Mouse (Mus musculus): ENCODE measurements around the gene Sgo2a. TPM values are rescaled to one million over a fixed set of nuclear protein-coding genes. Genes with fewer than 3 reads are reported as not detected.

Gene Sgo2a
- polyA plus RNA-seq, 1 experiment from 2014 or later, result 23.7 TPM

DNA sequence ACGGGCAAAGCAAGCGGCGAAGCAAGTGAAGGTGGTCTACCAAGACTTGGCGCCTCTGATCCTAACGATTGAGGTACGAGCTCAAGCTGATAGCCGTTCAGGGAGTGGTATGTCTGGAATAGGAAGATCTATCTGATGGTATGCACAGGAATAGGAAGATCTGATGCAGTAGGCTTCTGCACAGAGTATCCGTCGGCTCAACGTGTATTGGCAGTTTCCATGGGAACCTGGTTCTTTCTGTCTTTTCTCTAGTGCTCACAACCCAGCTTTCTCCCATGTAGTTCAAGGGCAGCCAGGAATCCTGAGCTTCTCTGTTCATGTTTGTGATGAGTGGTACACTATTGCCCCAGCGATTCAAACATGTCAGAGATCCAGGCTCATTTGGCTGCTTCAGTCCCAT is 74.3 kb downstream of the Sgo2a start:
- H3K9me3 ChIP-seq (ENCODE audit: control insufficient read depth, low read length), result no peaks in the 10 kb centered on the region
- 95% methylated on average over 11 of the region's 11 CpGs for WGBS
- no peaks in the 10 kb centered on the region for H3K27me3 ChIP-seq (ENCODE audit: control insufficient read depth, insufficient read depth, low read length)

DNA sequence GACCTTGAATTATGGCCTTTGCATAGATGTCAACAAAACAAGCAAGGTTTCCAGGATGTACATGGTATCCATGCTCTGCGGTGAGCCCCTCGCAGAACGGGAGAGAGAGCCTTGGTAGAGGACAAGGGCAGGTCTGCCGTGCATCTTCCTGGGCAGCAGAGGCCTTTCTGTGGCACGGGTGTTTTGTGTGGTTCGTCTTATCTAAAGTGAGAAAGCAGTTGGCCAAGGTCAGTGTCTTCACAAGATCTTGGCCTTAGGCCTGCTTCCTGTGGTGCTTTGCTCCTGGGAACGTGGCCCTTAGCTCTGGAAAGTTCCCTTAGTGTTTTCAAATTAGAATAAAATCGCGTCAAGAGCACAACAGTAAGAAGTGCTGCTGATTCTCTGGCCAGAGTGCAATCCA is 75.2 kb downstream of the Sgo2a start:
- Histone ChIP-seq H3K4me1 (ENCODE audit: control insufficient read depth, insufficient read depth, low read length) (no peaks in the 10 kb centered on the region), H3K4me2 (replicated peaks; ENCODE audit: low read depth, low read length) (no peak overlapping the region), H3K36me3 (ENCODE audit: control insufficient read depth, insufficient read depth, low read length) (no peaks in the 10 kb centered on the region), H3K27me3 (ENCODE audit: control insufficient read depth, insufficient read depth, low read length) (no peaks in the 10 kb centered on the region), H3K9ac (ENCODE audit: low read depth, low read length) (no peak overlapping the region), H3K27ac (ENCODE audit: low read depth, low read length) (no peak overlapping the region), H3K4me3 (ENCODE audit: low read length) (no peak overlapping the region), H3K9me3 (ENCODE audit: control insufficient read depth, low read length) (no peaks in the 10 kb centered on the region)
- WGBS, result 88% methylated on average over 9 of the region's 9 CpGs
- ATAC-seq (ENCODE audit: low FRiP score, low TSS enrichment), result no peak

More for the DNA sequence above, 74.3 kb downstream of the Sgo2a start:
- H3K4me1 ChIP-seq (ENCODE audit: control insufficient read depth, insufficient read depth, low read length), result no peaks in the 10 kb centered on the region
- H3K4me2 ChIP-seq (replicated peaks; ENCODE audit: low read depth, low read length), result no peak overlapping the region
- H3K9ac ChIP-seq (ENCODE audit: low read depth, low read length), result no peak overlapping the region
- H3K4me3 ChIP-seq (ENCODE audit: low read length), result no peak overlapping the region
- no peak for ATAC-seq (ENCODE audit: low FRiP score, low TSS enrichment)
- no peaks in the 10 kb centered on the region for H3K36me3 ChIP-seq (ENCODE audit: control insufficient read depth, insufficient read depth, low read length)
- no peak overlapping the region for H3K27ac ChIP-seq (ENCODE audit: low read depth, low read length)

DNA sequence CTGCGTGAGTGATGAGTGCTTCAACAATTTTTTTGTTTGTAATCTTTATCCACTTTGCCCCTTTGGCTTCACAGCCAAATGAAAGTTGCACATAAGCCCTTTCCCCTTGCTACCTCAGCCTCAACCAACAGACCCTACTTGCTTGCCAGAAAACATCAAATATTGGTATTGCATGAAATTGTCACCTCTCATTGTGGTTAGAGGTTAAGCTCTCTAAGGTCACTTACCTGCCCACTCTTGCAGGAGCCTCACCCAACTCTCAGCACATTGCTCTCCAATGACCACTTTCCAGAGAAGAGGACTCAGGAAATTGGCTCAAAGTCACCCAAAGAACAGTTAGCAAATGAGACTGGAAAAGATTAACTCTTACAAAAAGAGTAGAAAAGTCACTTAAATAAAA is 75.7 kb downstream of the Sgo2a start:
- 82% methylated on average over 1 of the region's 1 CpGs for WGBS
- Histone ChIP-seq H3K27ac (ENCODE audit: low read depth, low read length) (no peak overlapping the region), H3K4me1 (ENCODE audit: control insufficient read depth, insufficient read depth, low read length) (no peaks in the 10 kb centered on the region), H3K27me3 (ENCODE audit: control insufficient read depth, insufficient read depth, low read length) (no peaks in the 10 kb centered on the region), H3K9me3 (ENCODE audit: control insufficient read depth, low read length) (no peaks in the 10 kb centered on the region), H3K36me3 (ENCODE audit: control insufficient read depth, insufficient read depth, low read length) (no peaks in the 10 kb centered on the region), H3K9ac (ENCODE audit: low read depth, low read length) (no peak overlapping the region), H3K4me2 (replicated peaks; ENCODE audit: low read depth, low read length) (no peak overlapping the region), H3K4me3 (ENCODE audit: low read length) (no peak overlapping the region)
- no peak for ATAC-seq (ENCODE audit: low FRiP score, low TSS enrichment)

DNA sequence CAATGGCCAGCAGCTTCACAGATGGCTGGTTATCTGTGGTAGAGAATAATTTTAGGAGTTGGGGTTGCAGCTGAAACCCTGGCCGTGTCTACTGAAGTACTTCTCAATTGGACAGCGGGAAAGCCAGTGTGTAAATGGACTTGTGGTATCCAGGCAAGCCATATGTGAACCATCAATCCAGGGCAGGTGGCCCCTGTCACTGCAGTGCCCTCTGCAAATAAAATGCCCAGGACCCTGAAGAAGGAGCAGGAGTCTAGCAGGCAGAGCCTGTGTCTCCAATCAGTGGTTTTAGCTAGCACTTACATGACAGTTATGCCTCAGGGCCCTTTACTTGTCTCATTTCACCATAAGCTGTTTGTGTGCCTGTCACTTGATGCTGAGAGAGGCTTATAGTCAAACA is 76.6 kb downstream of the Sgo2a start:
- H3K9me3 ChIP-seq (ENCODE audit: control insufficient read depth, low read length), result no peaks in the 10 kb centered on the region
- H3K27me3 ChIP-seq (ENCODE audit: control insufficient read depth, insufficient read depth, low read length), result no peaks in the 10 kb centered on the region
- no peak overlapping the region for H3K4me3 ChIP-seq (ENCODE audit: low read length)
- no peak overlapping the region for H3K4me2 ChIP-seq (replicated peaks; ENCODE audit: low read depth, low read length)
- no peak overlapping the region for H3K27ac ChIP-seq (ENCODE audit: low read depth, low read length)
- no peaks in the 10 kb centered on the region for H3K4me1 ChIP-seq (ENCODE audit: control insufficient read depth, insufficient read depth, low read length)
- WGBS, result 26% methylated on average over 2 of the region's 2 CpGs
- ATAC-seq (ENCODE audit: low FRiP score, low TSS enrichment), result peak; percentile 60; the same call in 1 of the 2 replicates
- no peaks in the 10 kb centered on the region for H3K36me3 ChIP-seq (ENCODE audit: control insufficient read depth, insufficient read depth, low read length)
- no peak overlapping the region for H3K9ac ChIP-seq (ENCODE audit: low read depth, low read length)

DNA sequence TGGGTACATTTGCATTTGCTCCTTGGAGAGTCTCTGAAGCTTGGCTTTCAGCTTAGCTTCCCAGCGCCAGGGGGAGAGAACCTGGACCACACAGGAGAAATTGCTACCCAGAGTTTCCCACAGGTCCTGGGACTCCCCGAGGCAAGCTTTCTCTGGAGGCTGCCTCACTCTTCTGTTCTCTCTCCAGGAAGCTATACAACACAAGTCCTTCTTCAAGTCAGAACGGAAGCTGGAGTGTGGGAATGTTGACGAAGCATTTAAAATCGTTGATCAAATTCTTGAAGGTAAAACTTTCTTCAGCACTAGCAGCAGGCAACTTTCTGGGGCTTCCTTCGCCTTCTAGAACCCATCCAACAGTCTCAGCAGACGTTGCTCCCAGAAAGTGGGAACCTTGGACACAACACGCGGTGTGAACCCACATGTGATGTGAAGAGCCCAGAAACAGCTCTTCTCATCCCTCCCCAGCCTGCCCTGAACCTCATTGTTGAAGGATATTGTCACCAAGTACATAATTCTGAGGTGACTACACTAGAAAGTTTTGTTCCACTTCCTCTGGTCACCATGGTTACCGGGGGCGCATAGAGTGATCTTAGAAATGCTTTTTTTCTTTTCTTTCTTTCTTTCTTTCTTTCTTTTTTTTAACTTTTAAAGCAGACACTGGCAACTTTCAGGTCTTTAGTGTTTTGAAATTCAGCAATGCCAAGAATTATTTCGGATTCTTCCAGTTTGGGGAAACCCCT is 77.4 kb downstream of the Sgo2a start:
- no peak overlapping the region for H3K27ac ChIP-seq (ENCODE audit: low read depth, low read length)
- no peak for ATAC-seq (ENCODE audit: low FRiP score, low TSS enrichment)
- no peaks in the 10 kb centered on the region for H3K4me1 ChIP-seq (ENCODE audit: control insufficient read depth, insufficient read depth, low read length)
- no peak overlapping the region for H3K9ac ChIP-seq (ENCODE audit: low read depth, low read length)
- 79% methylated on average over 12 of the region's 12 CpGs for WGBS
- H3K36me3 ChIP-seq (ENCODE audit: control insufficient read depth, insufficient read depth, low read length), result no peaks in the 10 kb centered on the region
- no peaks in the 10 kb centered on the region for H3K27me3 ChIP-seq (ENCODE audit: control insufficient read depth, insufficient read depth, low read length)
- H3K4me2 ChIP-seq (replicated peaks; ENCODE audit: low read depth, low read length), result no peak overlapping the region
- no peak overlapping the region for H3K4me3 ChIP-seq (ENCODE audit: low read length)
- no peaks in the 10 kb centered on the region for H3K9me3 ChIP-seq (ENCODE audit: control insufficient read depth, low read length)

DNA sequence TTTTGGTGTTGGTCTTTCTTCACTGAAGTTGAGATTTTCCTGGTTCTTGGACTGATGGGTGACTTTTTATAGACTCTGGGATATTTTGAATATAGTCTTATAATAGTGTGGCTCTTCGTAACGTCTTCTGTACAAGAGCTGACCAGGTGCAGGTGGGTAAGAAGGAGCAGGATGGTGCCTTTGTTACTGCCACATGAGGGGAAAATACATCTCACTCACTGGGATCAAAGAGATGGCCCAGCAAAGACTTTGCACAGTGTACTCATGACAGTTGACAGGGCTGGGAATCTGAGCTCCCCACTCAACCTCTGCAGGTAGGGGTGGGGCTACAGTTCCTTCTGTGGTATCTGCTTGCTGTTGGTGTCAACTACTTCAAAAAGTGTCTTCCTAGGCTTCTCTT is 78.5 kb downstream of the Sgo2a start:
- no peaks in the 10 kb centered on the region for H3K36me3 ChIP-seq (ENCODE audit: control insufficient read depth, insufficient read depth, low read length)
- ATAC-seq (ENCODE audit: low FRiP score, low TSS enrichment), result no peak
- H3K4me3 ChIP-seq (ENCODE audit: low read length), result no peak overlapping the region
- H3K27me3 ChIP-seq (ENCODE audit: control insufficient read depth, insufficient read depth, low read length), result no peaks in the 10 kb centered on the region
- no peak overlapping the region for H3K27ac ChIP-seq (ENCODE audit: low read depth, low read length)
- no peaks in the 10 kb centered on the region for H3K9me3 ChIP-seq (ENCODE audit: control insufficient read depth, low read length)
- no peak overlapping the region for H3K4me2 ChIP-seq (replicated peaks; ENCODE audit: low read depth, low read length)
- WGBS, result 94% methylated on average over 2 of the region's 2 CpGs
- no peaks in the 10 kb centered on the region for H3K4me1 ChIP-seq (ENCODE audit: control insufficient read depth, insufficient read depth, low read length)
- no peak overlapping the region for H3K9ac ChIP-seq (ENCODE audit: low read depth, low read length)

Other genes with a start within 250 kb of the Sgo2a start
- gene Spats2l, start 221.8 kb upstream of the Sgo2a start, polyA plus RNA-seq (2014; fragmentation: Nextera tagmentation; extraction: Ambion mirVana), result 39.4 and 47.4 TPM in 2 replicates
- gene Kctd18, start 23.0 kb downstream of the Sgo2a start, polyA plus RNA-seq (2014; fragmentation: Nextera tagmentation; extraction: Ambion mirVana), result 10.3 and 16.1 TPM in 2 replicates
- gene Aox1, start 34.0 kb downstream of the Sgo2a start, polyA plus RNA-seq (2014; fragmentation: Nextera tagmentation; extraction: Ambion mirVana), result 0.11 and 0.23 TPM in 2 replicates
- gene Aox3, start 117.2 kb downstream of the Sgo2a start, polyA plus RNA-seq (2014; fragmentation: Nextera tagmentation; extraction: Ambion mirVana), result 4.4 and 5.0 TPM in 2 replicates
- 0.14 TPM in 1 of 2 replicates, not detected in the other for gene Aox4, start 214.4 kb downstream of the Sgo2a start, polyA plus RNA-seq (2014; fragmentation: Nextera tagmentation; extraction: Ambion mirVana)